Mouse (Mus musculus): ENCODE measurements around the gene Eif4e2. TPM values are rescaled to one million over a fixed set of nuclear protein-coding genes. Genes with fewer than 3 reads are reported as not detected.

The Eif4e2 gene
- polyA plus RNA-seq, 1 experiment: 16.5 TPM

- Histone ChIP-seq H3K27ac (ENCODE audit: insufficient read depth, low read depth, low read length) (no peak overlapping the region), H3K4me3 (ENCODE audit: low read depth, low read length) (no peak overlapping the region), H3K27me3 (ENCODE audit: control insufficient read depth, insufficient read depth, low read length) (peaks cover 44% of the 10 kb centered on the region), H3K36me3 (ENCODE audit: control insufficient read depth, insufficient read depth, low read length) (no peaks in the 10 kb centered on the region), H3K4me1 (ENCODE audit: control insufficient read depth, insufficient read depth, insufficient read length, low read length) (peaks cover 11% of the 10 kb centered on the region)
- TF ChIP-seq CTCF (IDR thresholded peaks at IDR 0.05; ENCODE audit: extremely low read depth, insufficient read length, insufficient replicate concordance, low read depth, low read length) (no peak), POLR2A (IDR thresholded peaks at IDR 0.05; ENCODE audit: low read depth, low read length) (no peak)
- 33% methylated on average over 8 of the region's 8 CpGs for WGBS
These were observed 52.8 kb downstream of the Eif4e2 start for GRCm38 (mm10) chr1:87266296-87267090.

- Histone ChIP-seq H3K4me3 (ENCODE audit: low read depth, low read length) (no peak overlapping the region), H3K27ac (ENCODE audit: insufficient read depth, low read depth, low read length) (no peak overlapping the region), H3K36me3 (ENCODE audit: control insufficient read depth, insufficient read depth, low read length) (no peaks in the 10 kb centered on the region), H3K27me3 (ENCODE audit: control insufficient read depth, insufficient read depth, low read length) (peaks cover 20% of the 10 kb centered on the region), H3K4me1 (ENCODE audit: control insufficient read depth, insufficient read depth, insufficient read length, low read length) (no peaks in the 10 kb centered on the region; the same call in 1 of the 2 replicates)
- WGBS: 79% methylated on average over 3 of the region's 3 CpGs
- TF ChIP-seq CTCF (IDR thresholded peaks at IDR 0.05; ENCODE audit: extremely low read depth, insufficient read length, insufficient replicate concordance, low read depth, low read length): no peak
- no peak for TF ChIP-seq POLR2A (IDR thresholded peaks at IDR 0.05; ENCODE audit: low read depth, low read length)
These were observed 56.5 kb downstream of the Eif4e2 start for GRCm38 (mm10) chr1:87270204-87270603.

GRCm38 (mm10) chr1:87270641-87271467, 57.1 kb downstream of the Eif4e2 start:
- Histone ChIP-seq H3K27me3 (ENCODE audit: control insufficient read depth, insufficient read depth, low read length) (peaks cover 14% of the 10 kb centered on the region), H3K4me1 (ENCODE audit: control insufficient read depth, insufficient read depth, insufficient read length, low read length) (no peaks in the 10 kb centered on the region), H3K4me3 (ENCODE audit: low read depth, low read length) (no peak overlapping the region), H3K36me3 (ENCODE audit: control insufficient read depth, insufficient read depth, low read length) (no peaks in the 10 kb centered on the region), H3K27ac (ENCODE audit: insufficient read depth, low read depth, low read length) (no peak overlapping the region)
- TF ChIP-seq CTCF (IDR thresholded peaks at IDR 0.05; ENCODE audit: extremely low read depth, insufficient read length, insufficient replicate concordance, low read depth, low read length) (no peak), POLR2A (IDR thresholded peaks at IDR 0.05; ENCODE audit: low read depth, low read length) (no peak)
- 46% methylated on average over 20 of the region's 20 CpGs for WGBS

- no peak for TF ChIP-seq CTCF (IDR thresholded peaks at IDR 0.05; ENCODE audit: extremely low read depth, insufficient read length, insufficient replicate concordance, low read depth, low read length)
- no peak for TF ChIP-seq POLR2A (IDR thresholded peaks at IDR 0.05; ENCODE audit: low read depth, low read length)
- H3K4me3 ChIP-seq (ENCODE audit: low read depth, low read length): no peak overlapping the region
These were observed 57.9 kb downstream of the Eif4e2 start for GRCm38 (mm10) chr1:87271596-87271995.

GRCm38 (mm10) chr1:87272462-87272861, 58.7 kb downstream of the Eif4e2 start:
- TF ChIP-seq CTCF (IDR thresholded peaks at IDR 0.05; ENCODE audit: extremely low read depth, insufficient read length, insufficient replicate concordance, low read depth, low read length): no peak
- H3K4me3 ChIP-seq (ENCODE audit: low read depth, low read length): no peak overlapping the region
- H3K4me1 ChIP-seq (ENCODE audit: control insufficient read depth, insufficient read depth, insufficient read length, low read length): no peaks in the 10 kb centered on the region
- no peaks in the 10 kb centered on the region for H3K36me3 ChIP-seq (ENCODE audit: control insufficient read depth, insufficient read depth, low read length)
- H3K27ac ChIP-seq (ENCODE audit: insufficient read depth, low read depth, low read length): no peak overlapping the region
- peaks cover 4% of the 10 kb centered on the region; the same call in 1 of the 2 replicates for H3K27me3 ChIP-seq (ENCODE audit: control insufficient read depth, insufficient read depth, low read length)
- WGBS: 74% methylated on average over 3 of the region's 3 CpGs

More at GRCm38 (mm10) chr1:87271596-87271995, 57.9 kb downstream of the Eif4e2 start:
- H3K27me3 ChIP-seq (ENCODE audit: control insufficient read depth, insufficient read depth, low read length): peaks cover 6% of the 10 kb centered on the region; the same call in 1 of the 2 replicates
- H3K27ac ChIP-seq (ENCODE audit: insufficient read depth, low read depth, low read length): no peak overlapping the region
- H3K36me3 ChIP-seq (ENCODE audit: control insufficient read depth, insufficient read depth, low read length): no peaks in the 10 kb centered on the region
- no peaks in the 10 kb centered on the region for H3K4me1 ChIP-seq (ENCODE audit: control insufficient read depth, insufficient read depth, insufficient read length, low read length)
- WGBS: 92% methylated on average over 1 of the region's 1 CpGs

GRCm38 (mm10) chr1:87273514-87273942, 59.8 kb downstream of the Eif4e2 start:
- Histone ChIP-seq H3K27me3 (ENCODE audit: control insufficient read depth, insufficient read depth, low read length) (no peaks in the 10 kb centered on the region), H3K27ac (ENCODE audit: insufficient read depth, low read depth, low read length) (no peak overlapping the region), H3K4me1 (ENCODE audit: control insufficient read depth, insufficient read depth, insufficient read length, low read length) (no peaks in the 10 kb centered on the region), H3K4me3 (ENCODE audit: low read depth, low read length) (no peak overlapping the region), H3K36me3 (ENCODE audit: control insufficient read depth, insufficient read depth, low read length) (no peaks in the 10 kb centered on the region)
- WGBS: 84% methylated on average over 3 of the region's 3 CpGs
- TF ChIP-seq CTCF (IDR thresholded peaks at IDR 0.05; ENCODE audit: extremely low read depth, insufficient read length, insufficient replicate concordance, low read depth, low read length) (no peak), POLR2A (IDR thresholded peaks at IDR 0.05; ENCODE audit: low read depth, low read length) (no peak)

GRCm38 (mm10) chr1:87274134-87274533, 60.4 kb downstream of the Eif4e2 start:
- WGBS: 77% methylated on average over 4 of the region's 4 CpGs
- H3K36me3 ChIP-seq (ENCODE audit: control insufficient read depth, insufficient read depth, low read length): no peaks in the 10 kb centered on the region
- no peak overlapping the region for H3K4me3 ChIP-seq (ENCODE audit: low read depth, low read length)
- H3K27ac ChIP-seq (ENCODE audit: insufficient read depth, low read depth, low read length): no peak overlapping the region
- H3K4me1 ChIP-seq (ENCODE audit: control insufficient read depth, insufficient read depth, insufficient read length, low read length): no peaks in the 10 kb centered on the region
- no peaks in the 10 kb centered on the region for H3K27me3 ChIP-seq (ENCODE audit: control insufficient read depth, insufficient read depth, low read length)
- TF ChIP-seq POLR2A (IDR thresholded peaks at IDR 0.05; ENCODE audit: low read depth, low read length) (no peak), CTCF (IDR thresholded peaks at IDR 0.05; ENCODE audit: extremely low read depth, insufficient read length, insufficient replicate concordance, low read depth, low read length) (no peak)
